Mouse (Mus musculus): ENCODE results near the gene Fam43a.

- TF ChIP-seq POLR2A (IDR thresholded peaks at IDR 0.05; ENCODE audit: low read depth, low read length) = no peak
- TF ChIP-seq CTCF (conservative IDR thresholded peaks at IDR 0.05; ENCODE audit: insufficient read depth, insufficient read length, low read depth, low read length) = no peak
Observed at GRCm38 (mm10) chr16:30633906-30634746, 34.6 kb downstream of the Fam43a start.

All from kidney, adult 2 months (tissue).